Mouse (Mus musculus): ENCODE measurements around the gene Trib2. TPM values are rescaled to one million over a fixed set of nuclear protein-coding genes. Genes with fewer than 3 reads are reported as not detected.

Trib2 gene
- polyA plus RNA-seq, 1 experiment from 2014 or later = 55.5 TPM

DNA sequence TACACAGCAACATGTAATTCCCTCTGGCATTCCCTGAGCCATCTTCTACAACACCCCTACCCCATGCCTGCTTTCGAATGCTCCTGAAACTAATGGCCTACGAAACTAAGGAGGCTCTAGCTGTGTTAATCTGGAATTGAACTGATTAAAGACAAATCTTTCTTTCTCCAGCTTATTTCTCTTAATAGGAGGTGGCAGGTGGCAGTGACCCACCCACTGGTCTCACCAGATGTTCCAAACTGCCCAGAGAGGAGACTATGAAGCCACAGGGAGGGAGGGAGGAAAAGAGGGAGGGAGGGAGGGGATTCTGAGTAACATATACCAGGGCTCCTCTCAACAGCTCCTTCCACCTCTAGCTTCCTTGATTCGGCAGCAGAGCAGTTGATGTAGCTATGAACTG, 20.8 kb downstream of the Trib2 start:
- no peak overlapping the region for H3K4me3 ChIP-seq (ENCODE audit: control insufficient read depth in 1 of 2, insufficient read depth in 1 of 2, low read depth in 1 of 2, low read length in 2 of 2)
- H3K9me3 ChIP-seq (ENCODE audit: control insufficient read depth, low read length) = no peaks in the 10 kb centered on the region
- no peak overlapping the region for H3K9ac ChIP-seq (ENCODE audit: low read length)
- no peak for ATAC-seq (ENCODE audit: insufficient number of reproducible peaks, insufficient read depth, low FRiP score, low read depth)
- WGBS = 63% methylated on average over 3 of the region's 3 CpGs
- H3K27me3 ChIP-seq (ENCODE audit: control insufficient read depth, insufficient read depth, low read length) = no peaks in the 10 kb centered on the region
- H3K4me1 ChIP-seq (ENCODE audit: control insufficient read depth in 2 of 2, insufficient read depth in 2 of 2, low read length in 2 of 2) = peaks cover 17 to 41% of the 10 kb centered on the region in 2 experiments
- H3K27ac ChIP-seq (replicated peaks in 1 of 2; ENCODE audit: control insufficient read depth in 1 of 2, insufficient read depth in 1 of 2, low read depth in 2 of 2, low read length in 2 of 2) = no peak overlapping the region
- peaks cover 99% of the 10 kb centered on the region for H3K36me3 ChIP-seq (ENCODE audit: control insufficient read depth, insufficient read depth, low read length)
- no peak overlapping the region for H3K4me2 ChIP-seq (ENCODE audit: low read length)

DNA sequence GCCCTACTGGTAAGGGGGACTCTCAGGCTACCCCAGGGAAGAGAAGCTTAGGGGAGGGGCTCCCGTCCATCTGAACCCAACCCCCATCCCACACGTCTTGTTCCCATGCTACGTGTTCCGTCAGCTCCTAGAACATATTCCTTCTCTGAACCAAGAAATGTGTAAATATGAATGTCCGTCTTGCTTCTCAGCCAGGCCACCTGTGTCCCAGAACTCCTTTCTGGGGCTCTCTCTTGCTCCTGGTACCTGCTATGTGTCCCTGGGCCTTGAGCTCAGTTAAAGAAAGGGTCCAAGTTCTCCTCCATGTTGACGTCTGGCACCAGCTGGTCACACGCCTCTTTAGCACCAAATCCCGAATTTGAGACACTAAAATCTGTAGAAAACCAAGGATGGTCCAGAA, 23.4 kb downstream of the Trib2 start:
- WGBS = 86% methylated on average over 8 of the region's 8 CpGs
- no peak for ATAC-seq (ENCODE audit: insufficient number of reproducible peaks, insufficient read depth, low FRiP score, low read depth)
- H3K36me3 ChIP-seq (ENCODE audit: control insufficient read depth, insufficient read depth, low read length) = peaks cover 90% of the 10 kb centered on the region
- H3K27ac ChIP-seq (replicated peaks in 1 of 2; ENCODE audit: control insufficient read depth in 1 of 2, insufficient read depth in 1 of 2, low read depth in 2 of 2, low read length in 2 of 2) = no peak overlapping the region
- no peaks in the 10 kb centered on the region for H3K9me3 ChIP-seq (ENCODE audit: control insufficient read depth, low read length)
- no peak overlapping the region for H3K4me2 ChIP-seq (ENCODE audit: low read length)
- no peak overlapping the region for H3K4me3 ChIP-seq (ENCODE audit: control insufficient read depth in 1 of 2, insufficient read depth in 1 of 2, low read depth in 1 of 2, low read length in 2 of 2)
- H3K27me3 ChIP-seq (ENCODE audit: control insufficient read depth, insufficient read depth, low read length) = no peaks in the 10 kb centered on the region
- peaks cover 4 to 16% of the 10 kb centered on the region in 2 experiments; a peak in 3 of 4 replicates for H3K4me1 ChIP-seq (ENCODE audit: control insufficient read depth in 2 of 2, insufficient read depth in 2 of 2, low read length in 2 of 2)
- H3K9ac ChIP-seq (ENCODE audit: low read length) = no peak overlapping the region

DNA sequence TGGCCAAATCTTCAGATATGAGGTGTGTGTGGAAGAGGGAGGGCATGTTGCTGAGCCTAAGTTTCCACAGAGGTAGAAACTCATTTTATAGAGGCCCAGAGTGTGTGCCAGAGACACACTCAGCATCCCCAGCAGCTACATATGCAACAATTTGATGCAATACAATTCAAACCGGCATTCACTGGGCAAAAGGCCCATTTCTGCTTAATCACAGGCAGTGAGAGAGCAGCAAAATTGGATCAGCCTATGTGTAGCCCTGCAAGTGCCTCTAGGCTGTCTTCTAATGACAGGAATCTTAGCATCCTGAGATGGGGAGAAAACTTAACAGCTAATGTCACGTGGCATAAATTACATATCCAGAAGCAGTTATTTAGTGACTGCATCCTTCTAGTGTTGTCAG, 26.5 kb downstream of the Trib2 start:
- Histone ChIP-seq H3K4me2 (ENCODE audit: low read length) (no peak overlapping the region), H3K27ac (replicated peaks in 1 of 2; ENCODE audit: control insufficient read depth in 1 of 2, insufficient read depth in 1 of 2, low read depth in 2 of 2, low read length in 2 of 2) (no peak overlapping the region), H3K4me3 (ENCODE audit: control insufficient read depth in 1 of 2, insufficient read depth in 1 of 2, low read depth in 1 of 2, low read length in 2 of 2) (no peak overlapping the region), H3K9ac (ENCODE audit: low read length) (no peak overlapping the region), H3K4me1 (ENCODE audit: control insufficient read depth in 2 of 2, insufficient read depth in 2 of 2, low read length in 2 of 2) (no peaks in the 10 kb centered on the region), H3K27me3 (ENCODE audit: control insufficient read depth, insufficient read depth, low read length) (no peaks in the 10 kb centered on the region), H3K9me3 (ENCODE audit: control insufficient read depth, low read length) (no peaks in the 10 kb centered on the region), H3K36me3 (ENCODE audit: control insufficient read depth, insufficient read depth, low read length) (peaks cover 59% of the 10 kb centered on the region)
- no peak for ATAC-seq (ENCODE audit: insufficient number of reproducible peaks, insufficient read depth, low FRiP score, low read depth)
- 86% methylated on average over 2 of the region's 2 CpGs for WGBS

DNA sequence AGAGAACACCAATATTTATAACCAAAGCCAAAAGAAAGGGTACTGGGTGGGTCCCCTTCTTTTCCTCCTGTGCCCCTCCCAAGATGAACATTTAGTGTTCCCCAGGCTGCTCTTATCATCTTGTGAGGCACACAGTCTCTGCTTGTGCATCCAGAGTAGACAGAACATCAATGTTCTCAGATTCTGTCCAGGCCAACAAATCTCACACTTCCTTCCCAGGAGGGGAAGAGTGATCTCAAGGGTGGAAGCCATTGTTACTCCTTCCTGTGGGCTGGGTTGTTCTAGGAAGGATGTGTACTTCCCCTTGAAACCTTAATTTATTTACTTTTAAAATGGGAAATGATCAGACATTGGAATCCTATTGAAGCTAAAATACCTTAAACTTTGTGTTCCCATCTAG, 39.7 kb downstream of the Trib2 start:
- Histone ChIP-seq H3K27me3 (ENCODE audit: control insufficient read depth, insufficient read depth, low read length) (no peaks in the 10 kb centered on the region), H3K9me3 (ENCODE audit: control insufficient read depth, low read length) (no peaks in the 10 kb centered on the region), H3K4me2 (ENCODE audit: low read length) (no peak overlapping the region), H3K36me3 (ENCODE audit: control insufficient read depth, insufficient read depth, low read length) (no peaks in the 10 kb centered on the region), H3K27ac (replicated peaks in 1 of 2; ENCODE audit: control insufficient read depth in 1 of 2, insufficient read depth in 1 of 2, low read depth in 2 of 2, low read length in 2 of 2) (no peak overlapping the region), H3K4me1 (ENCODE audit: control insufficient read depth in 2 of 2, insufficient read depth in 2 of 2, low read length in 2 of 2) (no peaks in the 10 kb centered on the region), H3K9ac (ENCODE audit: low read length) (no peak overlapping the region), H3K4me3 (ENCODE audit: control insufficient read depth in 1 of 2, insufficient read depth in 1 of 2, low read depth in 1 of 2, low read length in 2 of 2) (no peak overlapping the region)
- no peak for ATAC-seq (ENCODE audit: insufficient number of reproducible peaks, insufficient read depth, low FRiP score, low read depth)

DNA sequence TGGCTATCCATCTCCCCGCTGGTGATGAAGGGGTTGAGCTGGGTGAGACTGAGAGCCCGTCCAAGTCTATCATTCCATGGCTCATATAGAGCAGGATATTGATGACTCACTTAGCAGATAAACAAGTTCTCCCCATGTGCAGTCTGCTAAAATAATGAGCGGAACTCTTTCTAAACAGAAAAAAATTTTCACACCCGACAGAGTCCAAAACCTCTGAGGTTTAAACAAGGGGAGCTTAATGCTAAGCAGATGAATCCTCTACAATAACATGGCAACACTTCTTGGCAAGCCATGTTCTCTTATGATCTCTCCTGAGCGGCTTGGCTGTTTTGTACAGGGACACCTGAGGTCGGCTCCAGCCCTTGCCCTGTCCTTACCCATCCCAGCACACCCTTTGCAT, 45.0 kb downstream of the Trib2 start:
- H3K27me3 ChIP-seq (ENCODE audit: control insufficient read depth, insufficient read depth, low read length) = no peaks in the 10 kb centered on the region
- ATAC-seq (ENCODE audit: insufficient number of reproducible peaks, insufficient read depth, low FRiP score, low read depth) = no peak
- no peak overlapping the region for H3K27ac ChIP-seq (replicated peaks in 1 of 2; ENCODE audit: control insufficient read depth in 1 of 2, insufficient read depth in 1 of 2, low read depth in 2 of 2, low read length in 2 of 2)
- no peak overlapping the region for H3K4me3 ChIP-seq (ENCODE audit: control insufficient read depth in 1 of 2, insufficient read depth in 1 of 2, low read depth in 1 of 2, low read length in 2 of 2)
- WGBS = 68% methylated on average over 6 of the region's 6 CpGs
- no peak overlapping the region for H3K9ac ChIP-seq (ENCODE audit: low read length)
- peaks cover 0 to 4% of the 10 kb centered on the region in 2 experiments; a peak in 1 of 4 replicates for H3K4me1 ChIP-seq (ENCODE audit: control insufficient read depth in 2 of 2, insufficient read depth in 2 of 2, low read length in 2 of 2)
- H3K4me2 ChIP-seq (ENCODE audit: low read length) = no peak overlapping the region
- H3K9me3 ChIP-seq (ENCODE audit: control insufficient read depth, low read length) = no peaks in the 10 kb centered on the region
- no peaks in the 10 kb centered on the region for H3K36me3 ChIP-seq (ENCODE audit: control insufficient read depth, insufficient read depth, low read length)

DNA sequence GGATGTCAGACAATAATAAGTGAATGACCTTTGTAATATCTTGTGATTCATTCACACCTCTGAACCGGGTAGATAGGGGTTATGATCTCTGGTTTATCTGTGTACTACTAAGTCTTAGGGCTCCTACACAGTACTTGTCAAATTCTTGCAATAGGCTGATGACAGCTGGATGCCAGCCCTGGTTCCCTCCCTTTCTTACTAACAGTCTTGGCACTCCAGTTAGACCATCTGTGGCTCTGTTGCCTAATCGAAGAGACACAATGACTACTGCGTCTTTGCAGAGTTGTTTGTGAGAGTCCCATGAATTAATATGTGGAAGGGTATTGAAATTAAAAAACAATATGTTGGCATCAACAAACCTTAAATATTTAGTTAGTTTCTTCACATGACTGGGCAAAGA, 48.2 kb downstream of the Trib2 start:
- H3K27ac ChIP-seq (replicated peaks in 1 of 2; ENCODE audit: control insufficient read depth in 1 of 2, insufficient read depth in 1 of 2, low read depth in 2 of 2, low read length in 2 of 2) = no peak overlapping the region
- H3K9ac ChIP-seq (ENCODE audit: low read length) = no peak overlapping the region
- H3K4me3 ChIP-seq (ENCODE audit: control insufficient read depth in 1 of 2, insufficient read depth in 1 of 2, low read depth in 1 of 2, low read length in 2 of 2) = no peak overlapping the region
- no peaks in the 10 kb centered on the region for H3K36me3 ChIP-seq (ENCODE audit: control insufficient read depth, insufficient read depth, low read length)
- H3K27me3 ChIP-seq (ENCODE audit: control insufficient read depth, insufficient read depth, low read length) = no peaks in the 10 kb centered on the region
- no peak for ATAC-seq (ENCODE audit: insufficient number of reproducible peaks, insufficient read depth, low FRiP score, low read depth)
- no peak overlapping the region for H3K4me2 ChIP-seq (ENCODE audit: low read length)
- WGBS = 42% methylated on average over 3 of the region's 3 CpGs
- no peaks in the 10 kb centered on the region for H3K9me3 ChIP-seq (ENCODE audit: control insufficient read depth, low read length)
- peaks cover 0 to 9% of the 10 kb centered on the region in 2 experiments; a peak in 1 of 4 replicates for H3K4me1 ChIP-seq (ENCODE audit: control insufficient read depth in 2 of 2, insufficient read depth in 2 of 2, low read length in 2 of 2)

DNA sequence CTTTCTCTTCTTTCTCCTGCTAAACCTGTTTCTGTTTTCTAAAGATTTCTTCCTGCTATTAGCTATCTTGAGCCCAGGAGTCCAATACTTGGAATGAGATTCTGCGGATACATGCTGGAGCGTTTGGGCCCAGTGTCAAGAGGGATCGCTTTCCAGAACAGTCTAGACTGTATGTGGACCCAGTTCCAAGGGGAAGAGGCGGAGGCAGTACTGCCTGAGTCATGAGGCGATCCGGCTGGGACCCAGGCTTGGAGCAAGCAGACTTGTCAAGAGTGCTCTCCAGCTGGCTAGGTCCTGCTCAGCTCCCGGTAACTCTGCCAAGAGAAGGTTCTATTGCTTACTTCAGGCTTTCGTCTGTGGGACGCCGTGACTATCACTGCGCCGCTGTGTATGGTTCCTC, 50.7 kb downstream of the Trib2 start:
- Histone ChIP-seq H3K4me3 (ENCODE audit: control insufficient read depth in 1 of 2, insufficient read depth in 1 of 2, low read depth in 1 of 2, low read length in 2 of 2) (no peak overlapping the region), H3K27ac (replicated peaks in 1 of 2; ENCODE audit: control insufficient read depth in 1 of 2, insufficient read depth in 1 of 2, low read depth in 2 of 2, low read length in 2 of 2) (no peak overlapping the region), H3K9me3 (ENCODE audit: control insufficient read depth, low read length) (no peaks in the 10 kb centered on the region), H3K27me3 (ENCODE audit: control insufficient read depth, insufficient read depth, low read length) (no peaks in the 10 kb centered on the region), H3K4me1 (ENCODE audit: control insufficient read depth in 2 of 2, insufficient read depth in 2 of 2, low read length in 2 of 2) (peaks cover 3 to 9% of the 10 kb centered on the region in 2 experiments; a peak in 2 of 4 replicates), H3K4me2 (ENCODE audit: low read length) (no peak overlapping the region), H3K36me3 (ENCODE audit: control insufficient read depth, insufficient read depth, low read length) (no peaks in the 10 kb centered on the region), H3K9ac (ENCODE audit: low read length) (no peak overlapping the region)
- WGBS = 84% methylated on average over 12 of the region's 12 CpGs
- ATAC-seq (ENCODE audit: insufficient number of reproducible peaks, insufficient read depth, low FRiP score, low read depth) = no peak

DNA sequence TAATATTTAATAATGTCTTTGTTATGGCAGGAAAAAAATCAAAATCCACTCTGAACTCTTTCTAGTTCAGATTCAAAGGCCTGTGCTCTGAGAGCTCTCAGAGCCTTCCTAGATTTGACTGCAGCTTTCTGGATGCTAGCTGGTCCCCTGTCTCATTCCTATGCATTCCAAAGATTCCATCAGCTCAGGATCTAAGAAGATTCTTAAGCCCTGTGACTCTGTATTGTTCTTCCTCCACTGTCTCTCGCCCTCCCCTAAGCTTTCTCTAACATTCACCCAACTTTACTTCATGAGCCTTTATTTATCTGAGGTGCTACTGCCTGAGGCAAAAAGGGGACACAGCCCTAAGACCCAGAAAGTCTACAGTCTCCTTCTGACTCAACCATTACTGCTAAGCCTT, 51.5 kb downstream of the Trib2 start:
- Histone ChIP-seq H3K4me2 (ENCODE audit: low read length) (no peak overlapping the region), H3K4me1 (ENCODE audit: control insufficient read depth in 2 of 2, insufficient read depth in 2 of 2, low read length in 2 of 2) (peaks cover 3 to 9% of the 10 kb centered on the region in 2 experiments; a peak in 2 of 4 replicates), H3K27me3 (ENCODE audit: control insufficient read depth, insufficient read depth, low read length) (no peaks in the 10 kb centered on the region), H3K27ac (replicated peaks in 1 of 2; ENCODE audit: control insufficient read depth in 1 of 2, insufficient read depth in 1 of 2, low read depth in 2 of 2, low read length in 2 of 2) (no peak overlapping the region), H3K4me3 (ENCODE audit: control insufficient read depth in 1 of 2, insufficient read depth in 1 of 2, low read depth in 1 of 2, low read length in 2 of 2) (no peak overlapping the region), H3K9ac (ENCODE audit: low read length) (no peak overlapping the region), H3K36me3 (ENCODE audit: control insufficient read depth, insufficient read depth, low read length) (no peaks in the 10 kb centered on the region), H3K9me3 (ENCODE audit: control insufficient read depth, low read length) (no peaks in the 10 kb centered on the region)
- WGBS = 24% methylated on average over 1 of the region's 1 CpGs
- no peak for ATAC-seq (ENCODE audit: insufficient number of reproducible peaks, insufficient read depth, low FRiP score, low read depth)
